Mouse (Mus musculus): ENCODE measurements at regions not wholly inside any gene's neighbourhood (a gene's known extent, or its start where the extent isn't known, plus 50 kb on each side); places are given as distances from the start of the nearest gene placed in this dataset.

DNA sequence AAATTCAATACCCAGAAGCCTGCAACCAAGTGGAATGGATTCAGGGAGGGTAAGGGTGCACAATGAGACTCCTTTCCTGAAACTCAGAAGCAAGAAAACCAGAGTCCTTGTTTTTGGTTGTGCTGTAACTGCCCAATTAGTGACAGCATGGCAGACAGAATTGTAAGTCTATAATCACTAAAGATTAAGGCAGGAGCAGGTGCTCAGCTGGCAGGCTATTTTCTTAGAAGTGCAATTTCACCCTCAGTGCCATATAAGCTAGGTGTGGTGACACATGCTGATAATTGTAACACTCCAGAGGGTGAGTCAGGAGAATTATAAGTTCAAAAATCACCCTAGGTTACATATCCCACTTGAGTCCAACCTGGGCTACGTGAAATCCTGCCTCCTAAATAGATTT, 714.2 kb upstream of the Nrsn1 start:
- no peak for TF ChIP-seq POLR2A (IDR thresholded peaks at IDR 0.05; ENCODE audit: insufficient read depth, low read length)
- no peak for TF ChIP-seq CTCF (IDR thresholded peaks at IDR 0.05; ENCODE audit: low read depth, low read length)

Data from ES-Bruce4 (cell line).